Mouse (Mus musculus) central nervous system, embryonic 11.5 days (tissue): ENCODE results near the gene Kcnc2. TPM values are rescaled to one million over a fixed set of nuclear protein-coding genes. Genes with fewer than 3 reads are reported as not detected.

Experiments used
- polyA plus RNA-seq: library from polyadenylated mRNA; depleted of rRNA; stranded (reverse); fragments of >200 nt; gene quantifications from 2 replicates; pipeline ENCODE4 v1.2.3, GENCODE M21; 2012; rRNA removed

The Kcnc2 gene
- polyA plus RNA-seq = 1.4 and 1.8 TPM in 2 replicates

DNA sequence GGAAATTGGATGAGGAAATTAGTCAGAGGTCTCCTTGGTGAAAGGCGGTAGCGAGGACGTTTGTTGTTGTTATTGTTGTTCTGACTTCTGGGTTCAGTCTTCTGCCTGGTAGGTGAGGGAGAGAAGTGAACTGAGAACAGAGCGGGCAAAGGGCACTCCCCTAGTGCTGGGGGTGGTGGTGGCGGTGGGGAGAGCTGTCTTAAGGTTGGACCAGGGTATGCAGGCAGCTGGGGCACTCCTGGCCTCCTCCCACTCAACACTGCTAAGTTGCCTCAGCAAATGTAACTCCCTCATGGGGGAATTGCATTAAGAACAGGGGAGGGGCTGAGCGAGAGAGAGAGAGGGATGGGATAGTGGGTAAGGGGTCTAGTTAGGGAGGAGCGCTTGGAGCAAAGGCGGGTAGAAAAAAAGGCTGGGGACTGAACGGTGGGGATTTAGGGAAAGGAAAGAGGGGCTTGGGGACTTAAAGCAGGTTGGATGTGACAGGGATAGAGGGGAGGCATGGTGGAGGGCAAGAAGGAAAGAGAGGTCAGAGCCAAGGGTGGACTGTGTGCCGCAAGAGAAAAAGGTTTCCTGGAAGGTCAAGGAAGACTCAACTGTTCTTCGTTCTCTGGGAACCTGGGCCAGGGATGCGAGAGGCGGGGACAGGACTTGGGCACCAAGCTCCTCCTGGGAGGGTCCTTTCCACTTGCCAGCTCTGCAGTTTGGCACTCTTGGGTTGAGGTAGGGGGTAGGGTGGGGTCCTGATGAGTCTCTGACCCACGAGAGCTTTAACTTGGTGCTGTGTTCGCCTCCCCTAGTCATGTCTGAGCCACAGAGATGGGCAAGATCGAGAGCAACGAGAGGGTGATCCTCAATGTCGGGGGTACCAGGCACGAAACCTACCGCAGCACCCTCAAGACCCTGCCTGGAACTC lies at the start of gene Kcnc2:
Gene Kcnc2 (plus strand): TSS at position 235 of the 916 bp plus-strand sequence.

Other genes with a start within 250 kb of the Kcnc2 start
- not detected in 2 replicates for gene Glipr1l1, start 210.9 kb upstream of the Kcnc2 start, polyA plus RNA-seq
- not detected in 2 replicates for gene Glipr1l2, start 187.8 kb upstream of the Kcnc2 start, polyA plus RNA-seq
- not detected in 2 replicates for gene Glipr1l3, start 110.8 kb upstream of the Kcnc2 start, polyA plus RNA-seq
- gene Caps2, start 107.5 kb upstream of the Kcnc2 start, polyA plus RNA-seq = 0.43 and 0.66 TPM in 2 replicates